Mouse (Mus musculus): Measurements from ENCODE around the gene Ube3b. TPM values are rescaled to one million over a fixed set of nuclear protein-coding genes. Genes with fewer than 3 reads are reported as not detected.

Ube3b gene
- total and polyA plus RNA-seq, 2 experiments: 15.8 to 52.3 TPM

DNA sequence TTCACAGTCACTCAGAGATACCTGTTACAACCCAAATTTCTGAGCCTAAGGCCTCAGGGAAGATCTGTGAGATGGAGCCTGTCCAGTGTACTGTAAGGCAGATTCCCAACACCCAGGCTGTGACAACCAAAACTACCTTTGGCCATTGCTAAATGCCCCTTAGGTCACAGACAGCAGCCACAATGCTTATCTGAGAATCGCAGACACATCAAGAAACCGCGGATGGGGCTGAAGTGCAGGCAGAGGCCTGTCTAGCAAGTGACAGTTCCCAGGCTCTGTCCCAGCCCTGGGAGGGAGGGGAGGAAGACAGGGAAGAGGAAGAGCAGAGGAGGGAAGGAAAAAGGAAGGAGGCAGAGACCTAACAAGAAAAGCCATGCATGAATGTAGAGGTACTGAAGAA is 9.1 kb upstream of the Ube3b start:
- H3K9ac ChIP-seq (ENCODE audit: low read depth, low read length): no peak overlapping the region
- H3K27ac ChIP-seq (replicated peaks; ENCODE audit: insufficient read depth, low read depth, low read length): peak overlapping the region; percentile 0; the same call in 1 of the 2 replicates
- H3K36me3 ChIP-seq (ENCODE audit: control insufficient read depth, insufficient read depth, low read length): no peaks in the 10 kb centered on the region
- H3K4me3 ChIP-seq (ENCODE audit: insufficient read depth, low read depth, low read length): no peak overlapping the region
- TF ChIP-seq CTCF (IDR thresholded peaks at IDR 0.05; ENCODE audit: low read depth, low read length) (no peak), POLR2A (IDR thresholded peaks at IDR 0.05; ENCODE audit: extremely low read depth, insufficient read depth, low read length) (no peak)
- DNase-seq (ENCODE audit: extremely low read depth, low read depth, low spot score): no peak
- H3K79me2 ChIP-seq (ENCODE audit: control insufficient read depth, insufficient read depth, low read length): 0 out of 2 replicates have a peak, but pooled peaks cover 20% of the 10 kb centered on the region
- WGBS: 39% methylated on average over 3 of the region's 3 CpGs
- H3K4me1 ChIP-seq (ENCODE audit: control insufficient read depth, insufficient read depth, low read length): peaks cover 7% of the 10 kb centered on the region; the same call in 1 of the 2 replicates
- no peaks in the 10 kb centered on the region for H3K27me3 ChIP-seq (ENCODE audit: control insufficient read depth, insufficient read depth, low read length)

DNA sequence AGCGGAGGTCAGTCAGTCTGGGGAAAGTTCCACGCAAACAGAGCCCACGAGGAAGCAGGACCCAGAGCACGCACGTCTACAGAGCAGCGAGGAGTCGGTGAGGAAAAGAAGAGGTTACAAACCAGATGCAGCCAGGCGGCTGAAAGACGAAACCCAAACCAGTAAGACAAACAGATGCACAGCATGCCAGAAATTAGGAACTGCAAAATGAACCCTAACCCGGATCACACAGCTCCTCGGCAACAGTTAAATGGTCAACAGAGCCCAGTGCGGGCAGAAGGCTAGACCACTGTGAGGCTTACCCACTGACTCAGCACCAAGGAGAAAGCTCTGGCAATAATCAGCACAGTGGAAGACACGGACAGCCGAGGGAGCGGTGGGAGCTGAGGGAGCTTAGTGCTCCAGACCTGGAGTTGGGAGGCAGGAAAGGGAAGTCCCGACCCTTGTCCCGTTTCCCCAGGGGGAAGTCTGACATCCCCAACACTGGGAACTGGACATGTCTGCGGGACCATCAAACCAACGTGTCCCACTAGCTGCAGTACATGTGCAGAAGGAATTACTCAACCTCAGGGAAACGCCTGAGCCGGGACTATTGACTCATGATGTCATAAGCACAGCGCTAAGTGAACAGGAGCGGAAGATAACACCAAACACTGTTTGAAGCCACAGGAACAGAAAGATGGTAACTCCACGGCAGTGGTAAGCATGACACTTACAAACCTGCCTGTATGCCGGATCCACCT is 8.5 kb upstream of the Ube3b start:
- WGBS: 59% methylated on average over 25 of the region's 25 CpGs
- no peak for TF ChIP-seq POLR2A (IDR thresholded peaks at IDR 0.05; ENCODE audit: extremely low read depth, insufficient read depth, low read length)
- TF ChIP-seq CTCF (IDR thresholded peaks at IDR 0.05; ENCODE audit: low read depth, low read length): no peak
- Histone ChIP-seq H3K4me1 (ENCODE audit: control insufficient read depth, insufficient read depth, low read length) (peaks cover 7% of the 10 kb centered on the region; the same call in 1 of the 2 replicates), H3K9ac (ENCODE audit: low read depth, low read length) (no peak overlapping the region), H3K4me3 (ENCODE audit: insufficient read depth, low read depth, low read length) (no peak overlapping the region), H3K36me3 (ENCODE audit: control insufficient read depth, insufficient read depth, low read length) (no peaks in the 10 kb centered on the region), H3K27me3 (ENCODE audit: control insufficient read depth, insufficient read depth, low read length) (no peaks in the 10 kb centered on the region), H3K79me2 (ENCODE audit: control insufficient read depth, insufficient read depth, low read length) (0 out of 2 replicates have a peak, but pooled peaks cover 23% of the 10 kb centered on the region), H3K27ac (replicated peaks; ENCODE audit: insufficient read depth, low read depth, low read length) (peak overlapping the region; percentile 0; the same call in 1 of the 2 replicates)
- DNase-seq (ENCODE audit: extremely low read depth, low read depth, low spot score): no peak

DNA sequence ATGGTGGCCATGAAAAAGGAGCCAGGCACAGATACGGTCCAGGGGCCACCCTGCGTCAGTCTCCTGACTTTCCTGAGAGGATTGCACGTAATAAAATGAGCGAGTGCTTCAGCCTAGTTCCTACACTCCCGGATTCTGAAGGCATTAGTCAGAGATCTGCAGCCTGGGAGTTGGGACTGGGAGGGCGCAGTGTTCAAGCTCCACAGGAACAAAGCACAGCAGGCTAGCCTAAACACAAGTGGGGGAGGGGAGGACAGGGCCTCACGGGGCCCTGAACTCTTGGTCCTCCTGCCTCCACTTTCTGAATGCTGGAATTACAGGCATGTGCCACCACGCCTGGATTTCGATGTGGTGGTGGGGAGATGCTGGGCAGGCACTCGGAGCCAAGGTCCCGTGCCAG is 7.8 kb upstream of the Ube3b start:
- H3K4me3 ChIP-seq (ENCODE audit: insufficient read depth, low read depth, low read length): no peak overlapping the region
- H3K27me3 ChIP-seq (ENCODE audit: control insufficient read depth, insufficient read depth, low read length): no peaks in the 10 kb centered on the region
- no peak overlapping the region for H3K9ac ChIP-seq (ENCODE audit: low read depth, low read length)
- DNase-seq (ENCODE audit: extremely low read depth, low read depth, low spot score): no peak
- 82% methylated on average over 11 of the region's 11 CpGs for WGBS
- peaks cover 7% of the 10 kb centered on the region; the same call in 1 of the 2 replicates for H3K4me1 ChIP-seq (ENCODE audit: control insufficient read depth, insufficient read depth, low read length)
- no peaks in the 10 kb centered on the region for H3K36me3 ChIP-seq (ENCODE audit: control insufficient read depth, insufficient read depth, low read length)
- no peak overlapping the region; the same call in 1 of the 2 replicates for H3K27ac ChIP-seq (replicated peaks; ENCODE audit: insufficient read depth, low read depth, low read length)
- H3K79me2 ChIP-seq (ENCODE audit: control insufficient read depth, insufficient read depth, low read length): peaks cover 25% of the 10 kb centered on the region; the same call in 1 of the 2 replicates
- TF ChIP-seq CTCF (IDR thresholded peaks at IDR 0.05; ENCODE audit: low read depth, low read length): no peak
- no peak for TF ChIP-seq POLR2A (IDR thresholded peaks at IDR 0.05; ENCODE audit: extremely low read depth, insufficient read depth, low read length)

DNA sequence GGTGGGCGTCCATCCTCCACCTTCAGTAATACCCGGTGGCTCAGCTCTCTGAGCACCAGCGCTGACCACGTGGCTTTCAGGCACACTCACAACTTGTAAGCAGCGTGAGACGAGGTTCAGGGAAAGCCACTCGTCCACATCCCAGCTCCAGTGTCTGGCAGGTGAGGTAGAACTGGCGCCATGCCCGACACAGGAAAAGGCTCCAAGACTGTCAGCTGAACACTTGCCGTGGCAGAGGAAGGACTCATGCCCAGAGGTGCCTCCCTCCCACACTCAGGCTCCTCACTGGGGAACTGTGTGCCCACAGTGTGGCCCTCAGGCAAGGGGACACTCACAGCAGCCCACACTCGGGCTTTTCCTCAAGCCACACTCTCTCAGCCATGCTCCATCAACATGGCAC is 7.2 kb upstream of the Ube3b start:
- 72% methylated on average over 11 of the region's 11 CpGs for WGBS
- H3K36me3 ChIP-seq (ENCODE audit: control insufficient read depth, insufficient read depth, low read length): no peaks in the 10 kb centered on the region
- no peak overlapping the region for H3K4me3 ChIP-seq (ENCODE audit: insufficient read depth, low read depth, low read length)
- H3K9ac ChIP-seq (ENCODE audit: low read depth, low read length): no peak overlapping the region
- TF ChIP-seq CTCF (IDR thresholded peaks at IDR 0.05; ENCODE audit: low read depth, low read length): no peak
- TF ChIP-seq POLR2A (IDR thresholded peaks at IDR 0.05; ENCODE audit: extremely low read depth, insufficient read depth, low read length): no peak
- peaks cover 29% of the 10 kb centered on the region; the same call in 1 of the 2 replicates for H3K79me2 ChIP-seq (ENCODE audit: control insufficient read depth, insufficient read depth, low read length)
- peaks cover 7% of the 10 kb centered on the region; the same call in 1 of the 2 replicates for H3K4me1 ChIP-seq (ENCODE audit: control insufficient read depth, insufficient read depth, low read length)
- H3K27ac ChIP-seq (replicated peaks; ENCODE audit: insufficient read depth, low read depth, low read length): no peak overlapping the region
- no peak for DNase-seq (ENCODE audit: extremely low read depth, low read depth, low spot score)
- no peaks in the 10 kb centered on the region for H3K27me3 ChIP-seq (ENCODE audit: control insufficient read depth, insufficient read depth, low read length)

DNA sequence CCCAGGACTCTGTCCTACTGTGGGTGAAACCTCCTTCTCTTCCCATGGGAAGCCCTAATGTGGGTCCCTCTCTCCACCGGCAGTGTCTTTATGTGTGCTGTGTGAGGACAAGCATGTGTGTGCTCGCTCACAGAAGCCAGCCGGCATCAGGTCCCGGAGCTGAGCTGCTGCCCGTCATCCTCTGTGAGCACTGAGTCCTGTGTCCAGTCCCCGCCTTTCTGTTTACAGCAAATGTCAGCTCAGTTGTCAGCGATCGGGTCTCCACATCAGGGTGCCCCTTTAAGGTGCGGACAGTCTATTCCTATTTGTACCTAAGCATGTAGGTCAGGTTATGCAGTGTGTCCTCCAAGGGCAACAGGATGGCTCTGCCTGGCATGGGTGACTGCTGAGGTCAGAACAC is 6.8 kb upstream of the Ube3b start:
- Histone ChIP-seq H3K36me3 (ENCODE audit: control insufficient read depth, insufficient read depth, low read length) (no peaks in the 10 kb centered on the region), H3K27me3 (ENCODE audit: control insufficient read depth, insufficient read depth, low read length) (no peaks in the 10 kb centered on the region), H3K4me1 (ENCODE audit: control insufficient read depth, insufficient read depth, low read length) (peaks cover 7% of the 10 kb centered on the region; the same call in 1 of the 2 replicates), H3K79me2 (ENCODE audit: control insufficient read depth, insufficient read depth, low read length) (peaks cover 29% of the 10 kb centered on the region; the same call in 1 of the 2 replicates), H3K27ac (replicated peaks; ENCODE audit: insufficient read depth, low read depth, low read length) (no peak overlapping the region), H3K4me3 (ENCODE audit: insufficient read depth, low read depth, low read length) (no peak overlapping the region), H3K9ac (ENCODE audit: low read depth, low read length) (no peak overlapping the region)
- TF ChIP-seq CTCF (IDR thresholded peaks at IDR 0.05; ENCODE audit: low read depth, low read length) (no peak), POLR2A (IDR thresholded peaks at IDR 0.05; ENCODE audit: extremely low read depth, insufficient read depth, low read length) (no peak)
- 92% methylated on average over 9 of the region's 9 CpGs for WGBS
- no peak for DNase-seq (ENCODE audit: extremely low read depth, low read depth, low spot score)
